Comparison of ENCODE assay signal across 8 mouse cellular contexts in the genomic region with DNA sequence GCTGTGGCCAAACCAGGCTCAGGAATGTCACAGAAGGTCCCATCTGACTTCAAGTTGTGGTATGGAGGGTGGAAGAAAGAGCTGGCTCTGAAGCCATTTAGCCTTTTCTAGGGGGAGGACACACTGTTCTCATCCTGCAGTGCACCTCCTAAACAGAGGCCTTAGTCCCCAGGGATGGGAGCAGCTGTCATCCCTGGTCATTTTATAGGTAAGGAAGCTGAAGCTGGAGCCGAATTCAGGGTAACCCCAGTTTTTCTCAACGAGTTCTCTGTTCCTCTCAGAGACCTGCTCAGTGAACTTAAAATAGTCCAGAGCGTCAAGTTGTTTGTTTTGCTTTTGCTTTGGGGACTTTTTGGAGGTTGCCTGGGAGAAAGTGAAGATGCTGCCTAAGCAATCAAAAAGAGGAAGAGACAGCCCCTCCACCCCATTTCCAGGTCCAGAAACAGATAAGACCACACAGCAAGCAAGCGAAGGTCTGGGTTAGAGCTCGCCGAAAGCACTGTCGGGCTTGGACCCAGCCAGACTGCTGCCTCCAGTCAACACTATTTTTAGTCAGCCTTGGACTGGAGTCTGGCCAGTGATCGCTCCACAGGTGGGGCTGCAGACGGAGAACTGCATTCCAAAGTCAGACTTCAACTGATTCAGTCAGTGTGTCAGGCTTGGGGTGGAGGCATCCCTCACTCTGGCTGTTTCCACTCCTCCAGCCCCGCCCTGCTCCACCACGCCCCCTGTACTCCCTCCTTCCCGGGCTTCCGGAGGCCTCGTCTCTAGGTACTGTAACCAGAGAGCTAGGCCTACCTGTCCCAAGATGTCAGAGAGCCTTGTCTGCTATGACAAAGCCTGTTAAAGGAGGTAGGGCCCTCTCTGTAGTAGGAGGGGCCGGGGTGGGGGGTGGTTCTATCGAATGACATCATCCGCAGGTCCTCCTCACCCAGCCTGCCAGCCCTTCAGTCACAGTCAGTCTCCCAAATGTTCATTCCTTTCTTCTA. TPM values are rescaled to one million over a fixed set of nuclear protein-coding genes. Genes with fewer than 3 reads are reported as not detected.
DNase-seq lines count a peak whose midpoint lies in the region; ATAC-seq and TF ChIP-seq lines count a peak whose summit lies in the region.

No protein-coding gene starts in this region.

- H3K9me3 ChIP-seq in liver, embryonic 14.5 days (ENCODE audit: control insufficient read depth, low read length), result no peaks in the 10 kb centered on the region

- TF ChIP-seq EP300 in liver, embryonic 14.5 days (IDR thresholded peaks at IDR 0.05; ENCODE audit: low read depth), result no peak

- no peak overlapping the region for H3K4me3 ChIP-seq in liver, embryonic 14.5 days (ENCODE audit: insufficient read depth in 1 of 2, low read depth in 2 of 2, low read length in 2 of 2)

- peaks cover 0 to 23% of the 10 kb centered on the region in 2 experiments; a peak in 3 of 4 replicates for H3K4me1 ChIP-seq in liver, embryonic 14.5 days (replicated peaks; ENCODE audit: control insufficient read depth in 2 of 2, insufficient read depth in 2 of 2, low read length in 1 of 2)

- no peaks in the 10 kb centered on the region; the same call in none of the 2 replicates for H3K27me3 ChIP-seq in liver, embryonic 14.5 days (ENCODE audit: control insufficient read depth, insufficient read depth, low read length)

- no peak overlapping the region for H3K27ac ChIP-seq in liver, embryonic 14.5 days

- no peak overlapping the region; the same call in 1 of the 2 replicates for H3K9ac ChIP-seq in liver, embryonic 14.5 days (replicated peaks)

- H3K36me3 ChIP-seq in liver, embryonic 14.5 days (replicated peaks; ENCODE audit: control insufficient read depth, insufficient read depth, low read depth), result no peaks in the 10 kb centered on the region

- peak; percentile 48 for ATAC-seq in inflammation-experienced regulatory T-cells, adult 6 months
- ATAC-seq in liver, embryonic 14.5 days (ENCODE audit: insufficient read depth), result peak; percentile 62; the same call in 1 of the 2 replicates

- whole genome bisulfite sequencing in liver, embryonic 14.5 days (ENCODE audit: insufficient replicate concordance), result 5% methylated on average over 17 of the region's 17 CpGs

- TF ChIP-seq CTCF in liver, embryonic 14.5 days (IDR thresholded peaks at IDR 0.05; ENCODE audit: low read depth), result 0 out of 2 replicates have a peak, but pooled peaks have one; percentile 18

- peak overlapping the region; percentile 39 for H3K4me2 ChIP-seq in liver, embryonic 14.5 days (ENCODE audit: low read depth)

- peak; percentile 60 for DNase-seq in layer of hippocampus, adult 9-11 months
- no peak for DNase-seq in layer of hippocampus, postnatal 14 days (ENCODE audit: low spot score in 2 of 2)
- DNase-seq in adrenal gland, postnatal 36 days, result peak; percentile 76 to 85
- peak; percentile 90 for DNase-seq in fibroblast of lung, adult 2 months (ENCODE audit: low read depth)
- no peak for DNase-seq in liver, embryonic 14.5 days (ENCODE audit: low read depth in 3 of 3, low spot score in 3 of 3)
- DNase-seq in ovary, postnatal 14 days (ENCODE audit: low spot score), result peak; percentile 50
- DNase-seq in urinary bladder, postnatal 25 days (ENCODE audit: low spot score), result peak; percentile 72

RNA-seq across cellular contexts. Expression of gene Rnf19b, which starts 24.8 kb away (rescaled TPM):
- 10 to 100 TPM; 51.9 to 54.0 TPM for total RNA-seq in layer of hippocampus, postnatal 14 days (2021)
- 10 to 100 TPM; 41.1 to 45.6 TPM for total RNA-seq in adrenal gland, postnatal 36 days (2021)
- polyA plus RNA-seq in inflammation-experienced regulatory T-cells, adult 6 months (2017; shearing (Covaris generic)), result 10 to 100 TPM; 17.5 to 20.2 (median 18.3) TPM
- 9.5 and 11.2 TPM in 2 replicates for polyA plus RNA-seq in liver, embryonic 14.5 days (2012; rRNA removed)
- polyA plus RNA-seq in liver, embryonic 14.5 days (2014; fragmentation: Nextera tagmentation; extraction: Ambion mirVana), result 4.0 and 4.3 TPM in 2 replicates

RNA-seq across cellular contexts. Expression of gene Ak2, which starts 41.5 kb away (rescaled TPM):
- total RNA-seq in layer of hippocampus, postnatal 14 days (2021), result 10 to 100 TPM; 26.1 to 28.8 TPM
- 100 to 1,000 TPM; 131 to 134 TPM for total RNA-seq in adrenal gland, postnatal 36 days (2021)
- 100 to 1,000 TPM in 1 of 3 experiments, 10 to 100 TPM in 2; 70.4 to 117 (median 80.5) TPM for polyA plus RNA-seq in inflammation-experienced regulatory T-cells, adult 6 months (2017; shearing (Covaris generic))
- 44.6 and 68.3 TPM in 2 replicates for polyA plus RNA-seq in liver, embryonic 14.5 days (2012; rRNA removed)
- 94.0 and 101 TPM in 2 replicates for polyA plus RNA-seq in liver, embryonic 14.5 days (2014; fragmentation: Nextera tagmentation; extraction: Ambion mirVana)

Comparison
In these comparisons a context has a peak if more than half of its experiments do, and no peak if none do; other contexts are left out.
1. DNase-seq: peak in layer of hippocampus, adult 9-11 months (single experiment), adrenal gland, postnatal 36 days (2 of 2), fibroblast of lung, adult 2 months (single experiment), ovary, postnatal 14 days (single experiment) and urinary bladder, postnatal 25 days (single experiment); none in layer of hippocampus, postnatal 14 days (0 of 2) and liver, embryonic 14.5 days (0 of 3).
2. RNA of gene Ak2, which starts 41.5 kb away (total RNA-seq): 131 to 134 TPM in adrenal gland, postnatal 36 days; 26.1 to 28.8 TPM in layer of hippocampus, postnatal 14 days; every median in the first group is over 4 times any median in the second.